Mouse (Mus musculus): ENCODE data around the gene Hdac7. TPM values are rescaled to one million over a fixed set of nuclear protein-coding genes. Genes with fewer than 3 reads are reported as not detected.
A peak's percentile ranks its signal among the peaks of the same experiment; 100 is the strongest.

The Hdac7 gene
- polyA plus RNA-seq, 1 experiment from 2014 or later = 210 TPM

GRCm38 (mm10) chr15:97847285-97847684 is 3.0 kb upstream of the Hdac7 start:
- no peak for DNase-seq (ENCODE audit: low read depth, low spot score)
- ChIA-PET POLR2A (interaction anchor here (0.8 to 1.5 kb wide), 4 partner anchors 10 to 36 kb away, joined by 3 to 4 read pairs (median 4); no protein-coding TSS in a partner anchor), CTCF (interaction anchor here (1.4 to 5.6 kb wide), 6 partner anchors 9 to 80 kb away, joined by 4 to 40 read pairs (median 24); no protein-coding TSS in a partner anchor)
- no peak for ATAC-seq
- no peaks in the 10 kb centered on the region for H3K27me3 ChIP-seq
- in situ Hi-C loops (cut with MboI; ENCODE audit: low pct_unique_long_range_greater_than_20kb) = loop anchor here (5.0 kb wide), 2 partner anchors 55 to 130 kb away; no protein-coding TSS in a partner anchor
- no peak for TF ChIP-seq CTCF (IDR thresholded peaks at IDR 0.05)

GRCm38 (mm10) chr15:97846121-97846882 is 2.0 kb upstream of the Hdac7 start:
- POLR2A ChIA-PET = interaction anchor here (1.5 to 1.7 kb wide), 2 partner anchors 33 to 62 kb away, joined by 4 to 5 read pairs; no protein-coding TSS in a partner anchor
- CTCF ChIA-PET = interaction anchor here (0.8 to 11.7 kb wide), 7 partner anchors 9 to 70 kb away, joined by 3 to 119 read pairs (median 10); no protein-coding TSS in a partner anchor

GRCm38 (mm10) chr15:97843247-97843651 is 1.1 kb downstream of the Hdac7 start:
- ChIA-PET CTCF (interaction anchor here (1.0 to 11.7 kb wide), 4 partner anchors 14 to 121 kb away, joined by 3 to 119 read pairs (median 16); partner anchors contain the start of gene Tmem106c), POLR2A (interaction anchor here (0.9 to 2.0 kb wide), 5 partner anchors 9 to 21 kb away, joined by 3 to 5 read pairs (median 4); no protein-coding TSS in a partner anchor)
- no peaks in the 10 kb centered on the region for H3K27me3 ChIP-seq
- no peak for TF ChIP-seq CTCF (IDR thresholded peaks at IDR 0.05)
- in situ Hi-C loops (cut with MboI; ENCODE audit: low pct_unique_long_range_greater_than_20kb) = no loop called here
- DNase-seq (ENCODE audit: low read depth, low spot score) (no peak), ATAC-seq (no peak)

More at GRCm38 (mm10) chr15:97846121-97846882, 2.0 kb upstream of the Hdac7 start:
- no peaks in the 10 kb centered on the region for H3K27me3 ChIP-seq
- in situ Hi-C loops (cut with MboI; ENCODE audit: low pct_unique_long_range_greater_than_20kb) = loop anchor here (5.0 kb wide), 2 partner anchors 54 to 129 kb away; no protein-coding TSS in a partner anchor
- no peak for DNase-seq (ENCODE audit: low read depth, low spot score)
- TF ChIP-seq CTCF (IDR thresholded peaks at IDR 0.05) = no peak
- no peak for ATAC-seq

DNA sequence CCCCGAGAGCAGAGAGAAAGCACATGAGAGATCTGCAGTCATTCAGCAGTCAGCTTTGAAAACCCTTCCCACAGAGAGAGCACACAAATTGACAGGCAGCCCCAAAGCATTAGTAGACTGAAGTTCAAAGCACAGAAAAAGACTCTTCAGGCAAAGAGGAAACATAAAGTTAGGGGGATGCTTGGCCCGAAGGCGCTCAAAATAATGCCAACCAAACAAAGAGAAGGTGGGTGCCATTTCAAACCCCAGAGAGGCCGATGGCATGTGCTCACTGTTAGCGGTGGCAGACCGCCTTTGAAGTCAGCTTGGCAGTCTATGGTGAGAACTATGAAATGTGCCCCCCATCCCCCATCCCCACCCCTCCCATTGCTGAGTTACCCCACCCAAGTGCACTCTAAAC is 2.2 kb downstream of the Hdac7 start:
- no peak for TF ChIP-seq CTCF (IDR thresholded peaks at IDR 0.05)
- no peak for DNase-seq (ENCODE audit: low read depth, low spot score)
- in situ Hi-C loops (cut with MboI; ENCODE audit: low pct_unique_long_range_greater_than_20kb) = no loop called here
- ChIA-PET CTCF (interaction anchor here (2.2 to 11.7 kb wide), 5 partner anchors 12 to 122 kb away, joined by 7 to 119 read pairs (median 15); partner anchors contain the start of gene Tmem106c), POLR2A (interaction anchor here (0.9 to 2.0 kb wide), 2 partner anchors 15 to 20 kb away, joined by 3 to 5 read pairs; no protein-coding TSS in a partner anchor)
- no peak for ATAC-seq
- no peaks in the 10 kb centered on the region for H3K27me3 ChIP-seq

- ChIA-PET CTCF (interaction anchor here (2.3 to 11.7 kb wide), 5 partner anchors 8 to 47 kb away, joined by 11 to 119 read pairs (median 25); no protein-coding TSS in a partner anchor), POLR2A (interaction anchor here (1.7 to 1.9 kb wide), 3 partner anchors 12 to 51 kb away, joined by 4 to 14 read pairs (median 11); no protein-coding TSS in a partner anchor)
- DNase-seq (ENCODE audit: low read depth, low spot score) (no peak), ATAC-seq (no peak)
- no peak for TF ChIP-seq CTCF (IDR thresholded peaks at IDR 0.05)
- in situ Hi-C loops (cut with MboI; ENCODE audit: low pct_unique_long_range_greater_than_20kb) = no loop called here
- no peaks in the 10 kb centered on the region for H3K27me3 ChIP-seq
These were observed 2.9 kb downstream of the Hdac7 start for GRCm38 (mm10) chr15:97841383-97841782.

DNA sequence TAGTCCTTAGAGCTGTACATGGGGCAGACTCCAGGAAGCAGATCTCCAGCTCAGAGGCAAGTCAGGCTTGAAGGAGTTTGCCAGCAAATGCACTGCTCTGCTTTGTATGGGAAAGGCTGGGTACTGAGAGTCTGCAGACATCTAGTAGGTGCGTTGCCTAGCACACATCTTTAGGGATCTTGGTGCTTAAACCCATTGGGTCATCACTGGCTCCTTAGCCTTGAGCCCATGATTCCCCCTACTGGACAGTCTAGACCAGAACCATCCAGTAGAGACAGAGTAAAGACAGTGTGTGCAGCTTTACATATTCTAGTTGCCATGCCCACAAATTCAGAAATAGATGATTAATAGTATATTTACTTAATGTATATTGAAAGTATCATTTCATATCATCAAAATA is 3.5 kb downstream of the Hdac7 start:
- in situ Hi-C loops (cut with MboI; ENCODE audit: low pct_unique_long_range_greater_than_20kb) = no loop called here
- ATAC-seq (no peak), DNase-seq (ENCODE audit: low read depth, low spot score) (no peak)
- H3K27me3 ChIP-seq = no peaks in the 10 kb centered on the region
- CTCF ChIA-PET = interaction anchor here (0.8 to 11.7 kb wide), 7 partner anchors 8 to 74 kb away, joined by 3 to 119 read pairs (median 15); no protein-coding TSS in a partner anchor
- POLR2A ChIA-PET = interaction anchor here (1.0 to 1.9 kb wide), 6 partner anchors 8 to 50 kb away, joined by 3 to 14 read pairs (median 5); no protein-coding TSS in a partner anchor
- no peak for TF ChIP-seq CTCF (IDR thresholded peaks at IDR 0.05)

GRCm38 (mm10) chr15:97839991-97840455 is 4.3 kb downstream of the Hdac7 start:
- CTCF ChIA-PET = interaction anchor here (1.4 to 11.7 kb wide), 6 partner anchors 9 to 73 kb away, joined by 4 to 119 read pairs (median 20); no protein-coding TSS in a partner anchor
- ATAC-seq = peak; percentile 52
- no peak for TF ChIP-seq CTCF (IDR thresholded peaks at IDR 0.05)
- POLR2A ChIA-PET = interaction anchor here (1.0 to 1.9 kb wide), 6 partner anchors 8 to 49 kb away, joined by 3 to 14 read pairs (median 5); no protein-coding TSS in a partner anchor
- no peak for DNase-seq (ENCODE audit: low read depth, low spot score)
- H3K27me3 ChIP-seq = no peaks in the 10 kb centered on the region
- in situ Hi-C loops (cut with MboI; ENCODE audit: low pct_unique_long_range_greater_than_20kb) = no loop called here

DNA sequence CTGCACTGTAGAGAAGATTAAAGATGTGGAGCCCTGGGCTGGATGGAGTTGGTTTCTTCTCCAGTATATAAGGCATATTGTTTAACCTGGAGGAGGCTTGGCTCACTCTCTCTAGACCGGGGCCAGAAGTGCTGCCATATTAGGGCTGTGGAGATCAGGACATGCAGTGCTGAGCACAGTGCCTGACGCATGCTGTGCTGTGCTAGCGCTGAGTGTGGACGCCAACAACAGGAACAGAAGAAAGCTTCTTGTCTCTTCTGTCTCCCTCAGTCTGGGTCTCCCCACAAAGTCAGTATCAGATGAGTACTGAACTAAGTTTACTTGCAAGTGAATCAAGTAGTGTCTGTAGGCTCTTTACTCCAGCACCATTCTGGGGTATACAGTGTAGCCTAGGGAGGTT is 4.8 kb downstream of the Hdac7 start:
- ChIA-PET POLR2A (interaction anchor here (1.3 to 4.2 kb wide), 5 partner anchors 9 to 21 kb away, joined by 3 to 48 read pairs (median 27); no protein-coding TSS in a partner anchor), CTCF (interaction anchor here (1.4 to 11.7 kb wide), 5 partner anchors 9 to 72 kb away, joined by 4 to 119 read pairs (median 25); no protein-coding TSS in a partner anchor)
- TF ChIP-seq CTCF (IDR thresholded peaks at IDR 0.05) = no peak
- ATAC-seq (no peak), DNase-seq (ENCODE audit: low read depth, low spot score) (no peak)
- in situ Hi-C loops (cut with MboI; ENCODE audit: low pct_unique_long_range_greater_than_20kb) = no loop called here
- no peaks in the 10 kb centered on the region for H3K27me3 ChIP-seq

DNA sequence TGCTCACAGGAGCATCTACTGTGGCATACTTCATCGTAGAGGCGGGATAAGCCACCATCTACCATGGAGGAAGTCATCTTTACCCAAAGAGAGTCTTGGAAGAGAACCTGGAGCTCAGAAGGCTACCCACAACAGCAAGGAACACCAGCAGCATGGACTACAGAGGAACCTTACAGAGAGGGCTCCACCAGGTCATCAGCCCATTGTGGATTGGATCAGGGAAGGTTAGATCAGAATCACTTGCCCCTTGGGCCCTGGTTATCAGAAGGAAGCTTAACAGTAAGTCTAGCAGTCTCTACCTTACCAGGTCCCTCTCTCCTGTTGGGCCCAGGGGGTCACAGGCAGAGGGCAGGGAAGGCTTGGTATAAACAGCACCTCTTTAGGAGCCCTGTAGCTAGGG is 5.3 kb downstream of the Hdac7 start:
- DNase-seq (ENCODE audit: low read depth, low spot score) (no peak), ATAC-seq (no peak)
- no peaks in the 10 kb centered on the region for H3K27me3 ChIP-seq
- in situ Hi-C loops (cut with MboI; ENCODE audit: low pct_unique_long_range_greater_than_20kb) = no loop called here
- ChIA-PET CTCF (interaction anchor here (4.4 to 11.7 kb wide), 3 partner anchors 9 to 17 kb away, joined by 25 to 119 read pairs (median 39); no protein-coding TSS in a partner anchor), POLR2A (interaction anchor here (3.3 to 4.2 kb wide), 3 partner anchors 10 to 21 kb away, joined by 27 to 48 read pairs (median 40); no protein-coding TSS in a partner anchor)
- no peak for TF ChIP-seq CTCF (IDR thresholded peaks at IDR 0.05)

DNA sequence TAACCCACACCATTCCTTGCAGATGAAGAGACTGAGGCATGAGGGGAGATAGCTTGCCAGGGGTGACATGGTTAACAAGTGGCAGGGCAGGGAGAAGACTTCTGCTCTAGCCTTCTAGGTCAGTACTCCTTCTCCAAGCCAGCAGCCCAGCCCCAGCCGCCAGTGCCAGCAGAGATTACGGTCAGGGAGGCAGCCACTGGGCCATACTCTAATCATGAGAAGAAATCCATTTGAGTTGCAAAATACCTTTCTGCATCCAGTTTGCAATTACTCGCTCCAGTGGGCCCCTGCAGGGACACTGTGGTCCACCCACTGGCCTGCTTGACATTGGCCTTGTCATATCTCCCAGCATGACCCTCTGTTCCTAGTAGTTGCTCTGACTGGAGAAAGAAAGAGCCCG is 5.9 kb downstream of the Hdac7 start:
- no peaks in the 10 kb centered on the region for H3K27me3 ChIP-seq
- DNase-seq (ENCODE audit: low read depth, low spot score) (no peak), ATAC-seq (peak; percentile 42)
- no peak for TF ChIP-seq CTCF (IDR thresholded peaks at IDR 0.05)
- ChIA-PET POLR2A (interaction anchor here (0.5 to 4.2 kb wide), 5 partner anchors 9 to 59 kb away, joined by 4 to 48 read pairs (median 27); no protein-coding TSS in a partner anchor), CTCF (interaction anchor here (0.9 to 11.7 kb wide), 5 partner anchors 9 to 125 kb away, joined by 4 to 119 read pairs (median 17); partner anchors contain the start of gene Tmem106c)
- in situ Hi-C loops (cut with MboI; ENCODE audit: low pct_unique_long_range_greater_than_20kb) = no loop called here

Data from Patski (cell line).